Mouse (Mus musculus) adrenal gland, adult 18-20 months (tissue): ENCODE measurements at regions not wholly inside any gene's neighbourhood (a gene's known extent, or its start where the extent isn't known, plus 50 kb on each side); places are given as distances from the start of the nearest gene placed in this dataset.

ENCODE experiments used
- DNase-seq, 2 experiments: peaks; one replicate each; pipeline ENCODE4 v3.0.0; 2021 to 2022; ENCODE audit warnings: low spot score in 2 of 2

GRCm38 (mm10) chr15:88360375-88361035 lies 239.6 kb upstream of the Zdhhc25 start:
- DNase-seq: no peak

GRCm38 (mm10) chr15:88361351-88361750 lies 238.8 kb upstream of the Zdhhc25 start:
- no peak for DNase-seq

- no peak for DNase-seq
Observed at GRCm38 (mm10) chr15:88362966-88363365, 237.1 kb upstream of the Zdhhc25 start.

GRCm38 (mm10) chr15:88370366-88370765 lies 229.7 kb upstream of the Zdhhc25 start:
- DNase-seq: no peak

GRCm38 (mm10) chr15:88372039-88372438 lies 228.1 kb upstream of the Zdhhc25 start:
- no peak for DNase-seq

GRCm38 (mm10) chr15:88373923-88374322 lies 226.2 kb upstream of the Zdhhc25 start:
- DNase-seq: no peak

- DNase-seq: no peak
Observed at GRCm38 (mm10) chr15:88379342-88379741, 220.8 kb upstream of the Zdhhc25 start.

GRCm38 (mm10) chr15:88379951-88380623 lies 220.0 kb upstream of the Zdhhc25 start:
- DNase-seq: no peak

- no peak for DNase-seq
Observed at GRCm38 (mm10) chr15:88381419-88381818, 218.7 kb upstream of the Zdhhc25 start.

- no peak for DNase-seq
Observed at GRCm38 (mm10) chr15:88385943-88386342, 214.2 kb upstream of the Zdhhc25 start.

GRCm38 (mm10) chr15:88386711-88387110 lies 213.4 kb upstream of the Zdhhc25 start:
- DNase-seq: no peak

GRCm38 (mm10) chr15:88391822-88392221 lies 208.3 kb upstream of the Zdhhc25 start:
- no peak for DNase-seq

- no peak for DNase-seq
Observed at GRCm38 (mm10) chr15:88399064-88399463, 201.0 kb upstream of the Zdhhc25 start.

- DNase-seq: no peak
Observed at GRCm38 (mm10) chr15:88399989-88400388, 200.1 kb upstream of the Zdhhc25 start.

- no peak for DNase-seq
Observed at GRCm38 (mm10) chr15:88400787-88401186, 199.3 kb upstream of the Zdhhc25 start.

- no peak for DNase-seq
Observed at GRCm38 (mm10) chr15:88408461-88409379, 191.4 kb upstream of the Zdhhc25 start.

GRCm38 (mm10) chr15:88414206-88414605 lies 185.9 kb upstream of the Zdhhc25 start:
- DNase-seq: no peak

- no peak for DNase-seq
Observed at GRCm38 (mm10) chr15:88418881-88419280, 181.2 kb upstream of the Zdhhc25 start.

- DNase-seq: no peak
Observed at GRCm38 (mm10) chr15:88428441-88428840, 171.7 kb upstream of the Zdhhc25 start.

- DNase-seq: no peak
Observed at GRCm38 (mm10) chr15:88430941-88431340, 169.2 kb upstream of the Zdhhc25 start.

- DNase-seq: no peak
Observed at GRCm38 (mm10) chr15:88448272-88448671, 151.8 kb upstream of the Zdhhc25 start.

- no peak for DNase-seq
Observed at GRCm38 (mm10) chr15:88451241-88451640, 148.9 kb upstream of the Zdhhc25 start.
